Mouse (Mus musculus): ENCODE measurements at regions not wholly inside any gene's neighbourhood (a gene's known extent, or its start where the extent isn't known, plus 50 kb on each side); places are given as distances from the start of the nearest gene placed in this dataset.

GRCm38 (mm10) chr12:92233650-92234408 lies 384.9 kb upstream of the Sel1l start:
- no peaks in the 10 kb centered on the region for H3K9me3 ChIP-seq (ENCODE audit: control insufficient read depth, low read length)
- H3K4me2 ChIP-seq (replicated peaks) = no peak overlapping the region
- no peaks in the 10 kb centered on the region for H3K27me3 ChIP-seq (ENCODE audit: control insufficient read depth, insufficient read depth, low read length)
- WGBS = 89% methylated on average over 3 of the region's 3 CpGs
- no peak overlapping the region for H3K9ac ChIP-seq
- ATAC-seq (ENCODE audit: low FRiP score) = no peak
- no peak overlapping the region for H3K4me3 ChIP-seq (replicated peaks; ENCODE audit: low read length)
- no peaks in the 10 kb centered on the region for H3K4me1 ChIP-seq (replicated peaks; ENCODE audit: control insufficient read depth, insufficient read depth, low read length)
- no peak overlapping the region for H3K27ac ChIP-seq
- no peaks in the 10 kb centered on the region for H3K36me3 ChIP-seq (replicated peaks; ENCODE audit: control insufficient read depth, insufficient read depth)
- no peak for DNase-seq (ENCODE audit: low spot score)

GRCm38 (mm10) chr12:92228585-92228984 lies 379.6 kb upstream of the Sel1l start:
- no peaks in the 10 kb centered on the region for H3K4me1 ChIP-seq (replicated peaks; ENCODE audit: control insufficient read depth, insufficient read depth, low read length)
- no peak overlapping the region for H3K9ac ChIP-seq
- H3K9me3 ChIP-seq (ENCODE audit: control insufficient read depth, low read length) = no peaks in the 10 kb centered on the region
- H3K36me3 ChIP-seq (replicated peaks; ENCODE audit: control insufficient read depth, insufficient read depth) = no peaks in the 10 kb centered on the region
- H3K4me2 ChIP-seq (replicated peaks) = no peak overlapping the region
- H3K4me3 ChIP-seq (replicated peaks; ENCODE audit: low read length) = no peak overlapping the region
- WGBS = 69% methylated on average over 4 of the region's 4 CpGs
- no peak overlapping the region for H3K27ac ChIP-seq
- no peaks in the 10 kb centered on the region for H3K27me3 ChIP-seq (ENCODE audit: control insufficient read depth, insufficient read depth, low read length)
- ATAC-seq (ENCODE audit: low FRiP score) (no peak), DNase-seq (ENCODE audit: low spot score) (no peak)

GRCm38 (mm10) chr12:92203351-92203750 lies 354.4 kb upstream of the Sel1l start:
- 94% methylated on average over 4 of the region's 4 CpGs for whole genome bisulfite sequencing

GRCm38 (mm10) chr12:92200602-92201001 lies 351.6 kb upstream of the Sel1l start:
- no peak overlapping the region for H3K9ac ChIP-seq
- H3K9me3 ChIP-seq (ENCODE audit: control insufficient read depth, low read length) = peaks cover 7% of the 10 kb centered on the region; the same call in 1 of the 2 replicates
- no peak overlapping the region for H3K4me3 ChIP-seq (replicated peaks; ENCODE audit: low read length)
- DNase-seq (ENCODE audit: low spot score) = no peak
- no peaks in the 10 kb centered on the region for H3K27me3 ChIP-seq (ENCODE audit: control insufficient read depth, insufficient read depth, low read length)
- H3K27ac ChIP-seq = no peak overlapping the region
- ATAC-seq (ENCODE audit: low FRiP score) = no peak
- no peak overlapping the region for H3K4me2 ChIP-seq (replicated peaks)
- H3K4me1 ChIP-seq (replicated peaks; ENCODE audit: control insufficient read depth, insufficient read depth, low read length) = no peaks in the 10 kb centered on the region
- no peaks in the 10 kb centered on the region for H3K36me3 ChIP-seq (replicated peaks; ENCODE audit: control insufficient read depth, insufficient read depth)
- WGBS = 77% methylated on average over 1 of the region's 1 CpGs

More at GRCm38 (mm10) chr12:92203351-92203750, 354.4 kb upstream of the Sel1l start:
- peaks cover 7% of the 10 kb centered on the region; the same call in 1 of the 2 replicates for H3K9me3 ChIP-seq (ENCODE audit: control insufficient read depth, low read length)
- DNase-seq (ENCODE audit: low spot score) = no peak
- no peaks in the 10 kb centered on the region for H3K36me3 ChIP-seq (replicated peaks; ENCODE audit: control insufficient read depth, insufficient read depth)
- H3K27ac ChIP-seq = no peak overlapping the region
- H3K27me3 ChIP-seq (ENCODE audit: control insufficient read depth, insufficient read depth, low read length) = no peaks in the 10 kb centered on the region
- H3K4me2 ChIP-seq (replicated peaks) = no peak overlapping the region
- H3K4me1 ChIP-seq (replicated peaks; ENCODE audit: control insufficient read depth, insufficient read depth, low read length) = no peaks in the 10 kb centered on the region
- H3K9ac ChIP-seq = no peak overlapping the region
- H3K4me3 ChIP-seq (replicated peaks; ENCODE audit: low read length) = no peak overlapping the region
- no peak for ATAC-seq (ENCODE audit: low FRiP score)

GRCm38 (mm10) chr12:92198738-92199477 lies 350.0 kb upstream of the Sel1l start:
- WGBS = 67% methylated on average over 5 of the region's 5 CpGs
- H3K9me3 ChIP-seq (ENCODE audit: control insufficient read depth, low read length) = no peaks in the 10 kb centered on the region
- H3K9ac ChIP-seq = no peak overlapping the region
- no peak overlapping the region for H3K4me2 ChIP-seq (replicated peaks)
- no peak overlapping the region for H3K27ac ChIP-seq
- H3K36me3 ChIP-seq (replicated peaks; ENCODE audit: control insufficient read depth, insufficient read depth) = no peaks in the 10 kb centered on the region
- H3K4me1 ChIP-seq (replicated peaks; ENCODE audit: control insufficient read depth, insufficient read depth, low read length) = no peaks in the 10 kb centered on the region
- DNase-seq (ENCODE audit: low spot score) (no peak), ATAC-seq (ENCODE audit: low FRiP score) (no peak)
- no peaks in the 10 kb centered on the region for H3K27me3 ChIP-seq (ENCODE audit: control insufficient read depth, insufficient read depth, low read length)
- H3K4me3 ChIP-seq (replicated peaks; ENCODE audit: low read length) = no peak overlapping the region

- no peaks in the 10 kb centered on the region for H3K36me3 ChIP-seq (replicated peaks; ENCODE audit: control insufficient read depth, insufficient read depth)
- no peak overlapping the region for H3K4me2 ChIP-seq (replicated peaks)
- no peak overlapping the region for H3K27ac ChIP-seq
- 91% methylated on average over 6 of the region's 6 CpGs for WGBS
- H3K9me3 ChIP-seq (ENCODE audit: control insufficient read depth, low read length) = no peaks in the 10 kb centered on the region
- no peak overlapping the region for H3K9ac ChIP-seq
- H3K27me3 ChIP-seq (ENCODE audit: control insufficient read depth, insufficient read depth, low read length) = no peaks in the 10 kb centered on the region
- DNase-seq (ENCODE audit: low spot score) (no peak), ATAC-seq (ENCODE audit: low FRiP score) (no peak)
- H3K4me1 ChIP-seq (replicated peaks; ENCODE audit: control insufficient read depth, insufficient read depth, low read length) = no peaks in the 10 kb centered on the region
- H3K4me3 ChIP-seq (replicated peaks; ENCODE audit: low read length) = no peak overlapping the region
These were observed 345.2 kb upstream of the Sel1l start for GRCm38 (mm10) chr12:92193934-92194685.

- 91% methylated on average over 8 of the region's 8 CpGs for WGBS
- H3K9ac ChIP-seq = no peak overlapping the region
- no peaks in the 10 kb centered on the region for H3K4me1 ChIP-seq (replicated peaks; ENCODE audit: control insufficient read depth, insufficient read depth, low read length)
- H3K4me2 ChIP-seq (replicated peaks) = no peak overlapping the region
- no peaks in the 10 kb centered on the region for H3K9me3 ChIP-seq (ENCODE audit: control insufficient read depth, low read length)
- no peak overlapping the region for H3K27ac ChIP-seq
- H3K36me3 ChIP-seq (replicated peaks; ENCODE audit: control insufficient read depth, insufficient read depth) = no peaks in the 10 kb centered on the region
- H3K4me3 ChIP-seq (replicated peaks; ENCODE audit: low read length) = no peak overlapping the region
- no peaks in the 10 kb centered on the region for H3K27me3 ChIP-seq (ENCODE audit: control insufficient read depth, insufficient read depth, low read length)
- DNase-seq (ENCODE audit: low spot score) (no peak), ATAC-seq (ENCODE audit: low FRiP score) (no peak)
These were observed 344.4 kb upstream of the Sel1l start for GRCm38 (mm10) chr12:92193199-92193933.

GRCm38 (mm10) chr12:92189022-92189421 lies 340.1 kb upstream of the Sel1l start:
- no peak for DNase-seq (ENCODE audit: low spot score)
- Histone ChIP-seq H3K9me3 (ENCODE audit: control insufficient read depth, low read length) (no peaks in the 10 kb centered on the region), H3K27me3 (ENCODE audit: control insufficient read depth, insufficient read depth, low read length) (no peaks in the 10 kb centered on the region)

GRCm38 (mm10) chr12:92187133-92187482 lies 338.2 kb upstream of the Sel1l start:
- Histone ChIP-seq H3K36me3 (replicated peaks; ENCODE audit: control insufficient read depth, insufficient read depth) (no peaks in the 10 kb centered on the region), H3K4me2 (replicated peaks) (no peak overlapping the region), H3K9me3 (ENCODE audit: control insufficient read depth, low read length) (no peaks in the 10 kb centered on the region), H3K4me3 (replicated peaks; ENCODE audit: low read length) (no peak overlapping the region), H3K9ac (no peak overlapping the region), H3K27ac (no peak overlapping the region), H3K4me1 (replicated peaks; ENCODE audit: control insufficient read depth, insufficient read depth, low read length) (no peaks in the 10 kb centered on the region), H3K27me3 (ENCODE audit: control insufficient read depth, insufficient read depth, low read length) (no peaks in the 10 kb centered on the region)
- ATAC-seq (ENCODE audit: low FRiP score) (no peak), DNase-seq (ENCODE audit: low spot score) (no peak)
- 69% methylated on average over 2 of the region's 2 CpGs for WGBS

More at GRCm38 (mm10) chr12:92189022-92189421, 340.1 kb upstream of the Sel1l start:
- H3K27ac ChIP-seq = no peak overlapping the region
- no peaks in the 10 kb centered on the region for H3K4me1 ChIP-seq (replicated peaks; ENCODE audit: control insufficient read depth, insufficient read depth, low read length)
- H3K4me2 ChIP-seq (replicated peaks) = no peak overlapping the region
- no peak for ATAC-seq (ENCODE audit: low FRiP score)
- H3K9ac ChIP-seq = no peak overlapping the region
- H3K36me3 ChIP-seq (replicated peaks; ENCODE audit: control insufficient read depth, insufficient read depth) = no peaks in the 10 kb centered on the region
- no peak overlapping the region for H3K4me3 ChIP-seq (replicated peaks; ENCODE audit: low read length)
